Mouse (Mus musculus) brown adipose tissue, adult 24 weeks (tissue): ENCODE results near the gene Itgax. TPM values are rescaled to one million over a fixed set of nuclear protein-coding genes. Genes with fewer than 3 reads are reported as not detected.

Source experiments
- H3K27ac ChIP-seq: fragments of 200-500 bp; replicated peaks from 2 replicates; pipeline ENCODE4 v1.5.1; 2012; ENCODE audit warnings: low read depth, mild to moderate bottlenecking, low read length
- H3K4me1 ChIP-seq: fragments of 200-500 bp; 2 replicates; pipeline ENCODE4 v1.6.1; 2012; ENCODE audit warnings: low read length, mixed read lengths; ENCODE audit not compliant: control insufficient read depth, insufficient read depth, insufficient read length
- H3K4me3 ChIP-seq: fragments of 200-500 bp; 2 replicates; pipeline ENCODE4 v1.5.1; 2012; ENCODE audit warnings: low read depth, mild to moderate bottlenecking, low read length, moderate library complexity; ENCODE audit not compliant: insufficient read depth
- polyA plus RNA-seq: library from polyadenylated mRNA; stranded (reverse); fragments of >200 nt; gene quantifications from 2 replicates; pipeline ENCODE4 v1.2.4, GENCODE M21; 2012; ENCODE audit not compliant: missing spikeins, insufficient read depth, insufficient read length

Gene Itgax
- 0.75 TPM in 1 of 2 replicates, not detected in the other for polyA plus RNA-seq

GRCm38 (mm10) chr7:128128741-128129720, at the start of gene Itgax:
Gene Itgax, plus strand, starts transcription at chr7:128129547.
- Histone ChIP-seq H3K4me1 (no peaks in the 10 kb centered on the region), H3K27ac (no peak within 1 kb of the TSS), H3K4me3 (no peak within 1 kb of the TSS)

GRCm38 (mm10) chr7:128080012-128080411, 49.3 kb upstream of the Itgax start:
- no peaks in the 10 kb centered on the region for H3K4me1 ChIP-seq
- H3K4me3 ChIP-seq: no peak overlapping the region
- no peak overlapping the region for H3K27ac ChIP-seq

- Histone ChIP-seq H3K4me3 (no peak overlapping the region), H3K4me1 (no peaks in the 10 kb centered on the region), H3K27ac (no peak overlapping the region)
Measured at GRCm38 (mm10) chr7:128089141-128089540, 40.2 kb upstream of the Itgax start.

- no peak overlapping the region for H3K27ac ChIP-seq
- no peak overlapping the region for H3K4me3 ChIP-seq
- H3K4me1 ChIP-seq: no peaks in the 10 kb centered on the region
Measured at GRCm38 (mm10) chr7:128098135-128098534, 31.2 kb upstream of the Itgax start.

- Histone ChIP-seq H3K4me1 (no peaks in the 10 kb centered on the region), H3K4me3 (no peak overlapping the region)
Measured at GRCm38 (mm10) chr7:128100742-128101357, 28.5 kb upstream of the Itgax start.

GRCm38 (mm10) chr7:128105246-128105645, 24.1 kb upstream of the Itgax start:
- H3K4me1 ChIP-seq: no peaks in the 10 kb centered on the region
- H3K27ac ChIP-seq: no peak overlapping the region
- H3K4me3 ChIP-seq: no peak overlapping the region

More at GRCm38 (mm10) chr7:128100742-128101357, 28.5 kb upstream of the Itgax start:
- H3K27ac ChIP-seq: no peak overlapping the region

- no peak overlapping the region for H3K4me3 ChIP-seq
- no peak overlapping the region for H3K27ac ChIP-seq
- no peaks in the 10 kb centered on the region for H3K4me1 ChIP-seq
Measured at GRCm38 (mm10) chr7:128107462-128107861, 21.9 kb upstream of the Itgax start.

- H3K27ac ChIP-seq: no peak overlapping the region
- H3K4me1 ChIP-seq: no peaks in the 10 kb centered on the region
- H3K4me3 ChIP-seq: no peak overlapping the region
Measured at GRCm38 (mm10) chr7:128110314-128110713, 19.0 kb upstream of the Itgax start.

- H3K27ac ChIP-seq: no peak overlapping the region
- H3K4me1 ChIP-seq: no peaks in the 10 kb centered on the region
- no peak overlapping the region for H3K4me3 ChIP-seq
Measured at GRCm38 (mm10) chr7:128112131-128112530, 17.2 kb upstream of the Itgax start.

- H3K4me1 ChIP-seq: no peaks in the 10 kb centered on the region
- no peak overlapping the region for H3K4me3 ChIP-seq
- H3K27ac ChIP-seq: no peak overlapping the region
Measured at GRCm38 (mm10) chr7:128114371-128115105, 14.8 kb upstream of the Itgax start.

GRCm38 (mm10) chr7:128115211-128115958, 14.0 kb upstream of the Itgax start:
- no peak overlapping the region for H3K4me3 ChIP-seq
- H3K27ac ChIP-seq: no peak overlapping the region
- H3K4me1 ChIP-seq: no peaks in the 10 kb centered on the region

GRCm38 (mm10) chr7:128116396-128116795, 13.0 kb upstream of the Itgax start:
- Histone ChIP-seq H3K27ac (no peak overlapping the region), H3K4me3 (no peak overlapping the region)

GRCm38 (mm10) chr7:128119726-128120490, 9.4 kb upstream of the Itgax start:
- no peak overlapping the region for H3K27ac ChIP-seq
- no peaks in the 10 kb centered on the region for H3K4me1 ChIP-seq
- no peak overlapping the region for H3K4me3 ChIP-seq

More at GRCm38 (mm10) chr7:128116396-128116795, 13.0 kb upstream of the Itgax start:
- H3K4me1 ChIP-seq: no peaks in the 10 kb centered on the region

GRCm38 (mm10) chr7:128132148-128132547, 2.8 kb downstream of the Itgax start:
- no peak overlapping the region for H3K4me3 ChIP-seq
- no peak overlapping the region for H3K27ac ChIP-seq
- no peaks in the 10 kb centered on the region for H3K4me1 ChIP-seq
